Mouse (Mus musculus) layer of hippocampus, postnatal 36 days (tissue): Measurements from ENCODE around the gene Vamp5. TPM values are rescaled to one million over a fixed set of nuclear protein-coding genes. Genes with fewer than 3 reads are reported as not detected.

Source experiments
- DNase-seq, 2 experiments: peaks; one replicate each; pipeline ENCODE4 v3.0.0; 2022
- total RNA-seq, 2 experiments: library from RNA; stranded (reverse); gene quantifications; 2 replicates each; pipeline ENCODE4 v1.2.3; 2021

The Vamp5 gene
- total RNA-seq, 2 experiments from 2014 or later: 4.4 to 5.3 TPM

DNA sequence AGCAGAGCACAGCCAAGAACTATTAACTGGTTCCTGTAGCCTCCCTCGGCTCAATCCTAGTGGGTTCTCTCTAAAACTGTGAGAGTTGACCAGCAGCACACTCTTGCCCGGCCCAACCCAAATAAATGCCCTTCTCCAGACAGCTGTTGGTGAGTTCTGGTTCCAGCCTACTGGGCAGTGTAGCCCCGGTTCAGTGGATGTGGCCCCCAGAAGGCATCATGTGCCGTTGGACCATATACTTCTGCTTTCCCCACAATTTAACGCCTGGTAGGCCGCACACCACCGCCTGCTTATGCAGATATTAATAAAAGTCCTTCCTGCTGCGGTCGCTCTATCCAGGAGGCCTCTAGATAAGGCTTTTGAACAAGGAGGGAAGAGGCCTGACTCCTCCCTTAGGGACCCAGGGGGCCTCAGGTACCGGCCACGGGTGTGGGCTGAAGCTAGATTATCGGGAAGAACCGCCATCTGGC lies 9.2 kb upstream of the Vamp5 start:
- peak in 1 of 2 experiments; percentile 30 for DNase-seq

DNA sequence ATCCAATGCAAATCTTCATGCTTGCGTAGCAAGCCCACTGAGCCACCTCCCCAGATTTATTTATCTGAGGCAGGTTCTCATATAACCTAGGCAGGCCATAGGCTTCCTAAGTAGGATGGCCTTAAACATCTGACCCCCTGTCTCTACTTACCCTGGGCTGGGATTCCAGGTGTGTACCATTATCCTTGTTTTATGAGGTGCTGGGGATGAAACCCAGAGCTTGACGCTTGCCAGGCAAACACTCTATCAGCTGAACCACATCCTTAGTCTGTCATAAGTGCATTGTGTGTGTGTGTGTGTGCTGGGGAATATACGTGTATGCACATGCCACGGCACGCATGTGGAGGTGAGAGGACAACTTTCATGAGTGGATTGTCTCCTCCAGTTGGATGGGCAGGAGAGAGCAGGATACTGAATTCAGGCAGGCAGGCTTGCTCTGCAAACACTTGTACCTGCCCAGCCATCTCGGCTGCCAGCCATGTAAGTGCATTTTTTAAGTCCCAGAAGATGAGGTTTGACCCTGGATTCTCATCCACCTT lies 8.6 kb upstream of the Vamp5 start:
- DNase-seq: no peak

GRCm38 (mm10) chr6:72388266-72388665 lies 8.0 kb upstream of the Vamp5 start:
- DNase-seq: no peak

GRCm38 (mm10) chr6:72387816-72388215 lies 7.5 kb upstream of the Vamp5 start:
- DNase-seq: no peak

DNA sequence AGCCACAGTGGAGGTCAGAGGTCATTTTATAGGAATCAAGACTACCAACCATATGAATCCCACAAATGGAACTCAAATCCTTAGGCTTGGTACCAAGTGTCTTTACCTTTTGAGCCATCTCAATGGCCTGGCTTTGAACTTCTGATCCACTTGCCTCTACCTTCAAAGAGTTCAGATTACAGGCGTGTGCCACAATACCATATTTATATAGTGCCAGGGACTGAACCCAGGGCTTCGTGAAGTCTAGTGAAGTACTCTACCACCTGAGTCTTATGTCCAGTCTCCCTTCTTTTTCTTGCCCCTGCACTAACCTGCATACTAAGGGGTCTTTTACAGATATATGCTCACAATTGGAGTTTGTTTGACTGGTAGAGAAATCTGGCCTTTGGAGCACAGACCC lies 6.3 kb upstream of the Vamp5 start:
- no peak for DNase-seq

DNA sequence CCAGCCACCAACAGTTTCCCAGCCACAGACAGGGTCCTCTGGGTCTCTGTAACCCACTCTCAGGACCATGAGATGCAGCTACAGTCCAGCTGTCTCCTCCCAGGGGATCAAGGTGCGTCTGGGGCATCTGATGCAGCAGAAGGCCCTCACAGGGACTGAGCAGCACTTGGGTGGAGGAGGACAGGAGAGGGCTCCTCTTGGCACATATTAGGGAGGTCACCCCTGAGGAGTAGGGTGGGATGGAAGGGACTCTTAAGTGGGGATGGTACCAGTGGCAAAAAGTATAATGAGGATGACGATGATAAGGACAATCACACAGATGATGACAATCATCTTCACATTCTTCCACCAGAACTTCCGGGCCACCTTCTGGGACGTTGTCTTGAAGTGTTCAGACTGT lies 5.0 kb upstream of the Vamp5 start:
- no peak for DNase-seq

DNA sequence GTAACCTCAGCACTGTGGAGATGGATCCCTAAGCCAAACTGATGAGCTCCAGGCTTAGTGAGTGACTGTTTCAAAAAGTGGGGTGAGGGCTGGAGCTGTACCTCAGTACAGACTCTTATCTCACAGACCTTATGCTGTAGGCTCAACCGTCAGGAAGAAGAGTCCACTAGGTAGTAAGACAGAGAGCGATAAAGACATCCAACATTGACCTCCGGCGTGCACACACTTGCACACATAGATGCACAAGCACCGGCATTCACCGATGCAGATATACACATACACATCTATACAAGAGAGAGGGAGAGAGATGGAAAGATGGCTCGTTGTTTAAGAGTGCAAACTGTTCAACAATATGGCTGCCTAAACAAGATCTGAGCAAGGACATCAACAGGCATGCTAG lies 3.7 kb upstream of the Vamp5 start:
- DNase-seq: no peak

DNA sequence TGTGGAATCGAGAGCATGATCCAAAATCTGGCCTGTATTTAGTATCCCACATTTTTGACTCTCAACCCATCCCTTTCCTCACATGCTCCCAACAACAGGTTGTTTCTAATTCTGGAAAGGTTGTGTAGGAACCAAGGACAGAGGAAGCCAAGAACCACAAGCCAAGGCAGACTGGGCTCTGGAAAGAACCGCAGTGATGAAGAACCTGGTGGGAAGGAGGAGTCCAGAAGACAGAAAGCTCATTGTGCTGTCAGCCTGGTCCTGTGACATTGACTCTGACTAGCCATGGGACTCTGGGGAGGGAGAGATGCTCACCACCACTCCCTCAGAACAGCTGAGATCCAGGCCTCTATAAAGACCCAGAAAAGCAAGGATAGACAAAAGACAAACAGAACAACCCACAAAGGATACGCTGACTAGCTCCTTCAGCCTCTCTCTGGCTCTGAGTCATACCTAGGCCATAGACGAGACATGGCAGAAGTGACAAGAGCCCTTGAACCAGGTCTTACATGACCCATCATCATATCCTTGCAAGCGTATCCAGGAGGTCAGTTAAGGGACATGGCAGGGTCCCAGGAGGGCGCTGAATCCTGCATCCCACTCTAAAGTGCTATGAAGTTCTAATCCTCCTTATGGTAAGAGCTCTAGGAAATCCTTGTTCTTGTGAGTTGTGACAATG lies 3.0 kb upstream of the Vamp5 start:
- DNase-seq: no peak

GRCm38 (mm10) chr6:72382494-72382893 lies 2.2 kb upstream of the Vamp5 start:
- no peak for DNase-seq

- DNase-seq: no peak
Observed at GRCm38 (mm10) chr6:72379377-72380130, 714 bp downstream of the Vamp5 start.

DNA sequence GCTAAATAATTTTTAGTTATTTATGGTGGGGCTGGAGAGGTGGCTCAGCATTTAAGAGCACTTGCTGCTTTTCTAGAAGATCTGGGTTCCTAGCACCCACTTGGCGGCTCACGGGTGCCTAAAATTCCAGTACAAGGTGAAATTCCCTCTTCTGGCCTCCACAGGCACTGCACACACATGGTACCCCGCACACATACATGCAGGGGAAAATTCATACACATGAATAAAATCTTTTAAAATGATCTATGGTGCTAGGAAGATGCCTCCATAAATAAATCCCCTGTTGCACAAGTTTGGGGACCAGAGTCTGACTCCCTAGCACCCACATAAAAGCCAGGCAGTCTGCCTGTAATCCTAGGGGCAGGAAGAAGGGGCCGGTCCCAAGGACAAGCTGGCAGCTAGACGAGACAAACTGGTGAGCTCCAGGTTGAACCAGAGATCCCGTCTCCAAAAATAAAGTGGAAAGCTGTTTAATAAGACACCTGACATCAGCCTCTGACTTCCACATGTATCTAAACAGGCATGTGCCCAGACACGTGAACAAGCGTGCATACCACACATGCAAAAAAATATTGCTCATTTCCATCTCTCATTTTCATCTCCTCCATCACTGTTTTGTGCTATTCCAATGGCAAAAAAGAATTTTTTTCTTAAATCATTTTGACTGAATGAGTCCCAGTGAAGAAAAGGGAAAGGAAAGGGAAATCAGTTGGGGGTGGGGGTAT lies 1.6 kb downstream of the Vamp5 start:
- no peak for DNase-seq

GRCm38 (mm10) chr6:72374820-72375563 lies 5.3 kb downstream of the Vamp5 start:
- DNase-seq: no peak

- DNase-seq: no peak
Observed at GRCm38 (mm10) chr6:72374206-72374605, 6.1 kb downstream of the Vamp5 start.

DNA sequence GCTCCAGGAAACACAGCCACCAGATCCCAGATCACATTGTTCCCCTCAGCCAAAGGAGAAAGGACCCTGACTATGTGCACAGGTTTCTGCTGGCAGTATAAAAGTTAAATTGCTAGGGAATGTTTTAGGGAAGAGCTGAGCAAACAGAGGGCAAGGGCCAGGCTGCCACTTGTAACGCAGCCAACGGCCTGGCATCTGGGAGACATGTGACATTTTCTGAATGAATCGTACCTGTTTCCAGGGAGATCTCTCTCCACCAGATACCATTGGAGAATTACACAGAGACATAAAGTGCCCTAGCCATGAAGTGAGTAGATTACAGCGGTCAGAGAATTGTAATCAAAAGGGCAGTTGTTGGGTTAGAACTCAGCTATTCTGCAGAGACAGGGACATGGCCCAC lies 7.1 kb downstream of the Vamp5 start:
- DNase-seq: no peak

DNA sequence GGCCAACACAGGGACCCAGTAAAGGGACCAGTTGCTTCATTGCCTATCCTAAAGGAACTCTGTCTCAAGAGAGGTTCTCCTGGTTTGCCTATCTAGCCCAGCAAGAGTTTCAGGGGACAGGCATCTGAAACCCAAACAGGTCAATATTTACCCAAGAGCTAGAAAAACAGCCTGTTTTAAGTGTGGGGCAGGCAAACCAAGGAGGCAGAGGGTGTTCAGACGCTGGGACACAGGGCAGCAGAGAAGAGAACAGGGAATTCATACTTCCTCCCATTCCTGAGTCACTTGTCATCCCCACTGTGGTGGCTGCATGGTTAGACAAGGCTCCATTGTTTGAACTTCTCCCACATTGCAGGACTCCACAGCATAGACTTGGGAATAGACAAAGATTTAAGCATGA lies 8.7 kb downstream of the Vamp5 start:
- DNase-seq: no peak

GRCm38 (mm10) chr6:72371147-72371546 lies 9.1 kb downstream of the Vamp5 start:
- peak in 1 of 2 experiments; percentile 38 for DNase-seq

DNA sequence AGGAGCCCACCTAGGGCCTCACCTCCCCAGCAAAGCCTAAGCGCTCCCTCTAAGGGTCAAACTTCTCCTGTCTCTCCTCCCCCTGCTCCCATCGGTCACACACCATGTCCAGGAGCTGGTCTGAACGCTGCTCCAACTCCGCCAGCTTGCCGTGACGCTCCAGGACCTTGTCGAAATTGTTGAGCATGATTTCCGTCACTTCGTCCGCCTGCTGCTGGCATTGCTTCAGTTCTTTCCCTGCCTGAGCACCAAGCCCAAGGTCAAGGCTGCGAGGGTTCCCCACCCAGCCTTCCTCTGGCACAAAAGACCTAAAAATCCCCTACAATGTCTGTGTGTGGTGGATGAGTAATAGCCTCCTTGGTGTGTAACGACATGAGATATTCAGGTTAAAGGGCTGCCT lies 10.2 kb downstream of the Vamp5 start:
- DNase-seq: no peak

GRCm38 (mm10) chr6:72369557-72369956 lies 10.7 kb downstream of the Vamp5 start:
- no peak for DNase-seq

DNA sequence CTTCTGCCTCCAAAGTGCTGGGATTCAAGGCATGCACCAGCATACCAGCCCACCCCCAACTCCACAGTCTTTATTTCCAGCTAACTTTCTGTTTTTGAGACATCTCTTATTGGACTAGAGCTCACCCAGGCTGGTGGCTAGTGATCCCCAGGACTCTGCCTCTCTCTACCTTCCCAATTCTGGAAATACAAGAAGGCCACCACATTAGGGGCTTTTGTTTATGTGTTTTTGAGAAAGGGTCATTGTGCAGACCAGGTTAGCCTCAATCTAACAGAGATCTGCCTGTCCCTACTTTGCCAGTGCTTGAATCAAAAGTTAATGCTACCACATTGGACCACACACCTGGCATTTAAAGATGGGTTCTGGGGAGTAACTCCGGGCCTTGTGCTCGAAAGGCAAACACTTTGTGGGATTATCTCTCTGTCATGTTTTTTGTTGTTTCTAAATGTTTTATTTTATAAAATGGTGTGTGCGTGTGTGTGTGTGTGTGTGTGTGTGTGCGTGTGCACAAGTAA lies 12.8 kb downstream of the Vamp5 start:
- no peak for DNase-seq

- no peak for DNase-seq
Observed at GRCm38 (mm10) chr6:72366844-72367443, 13.3 kb downstream of the Vamp5 start, which contains the start of gene Rnf181. Rnf181 (minus strand) TSS chr6:72366956.

DNA sequence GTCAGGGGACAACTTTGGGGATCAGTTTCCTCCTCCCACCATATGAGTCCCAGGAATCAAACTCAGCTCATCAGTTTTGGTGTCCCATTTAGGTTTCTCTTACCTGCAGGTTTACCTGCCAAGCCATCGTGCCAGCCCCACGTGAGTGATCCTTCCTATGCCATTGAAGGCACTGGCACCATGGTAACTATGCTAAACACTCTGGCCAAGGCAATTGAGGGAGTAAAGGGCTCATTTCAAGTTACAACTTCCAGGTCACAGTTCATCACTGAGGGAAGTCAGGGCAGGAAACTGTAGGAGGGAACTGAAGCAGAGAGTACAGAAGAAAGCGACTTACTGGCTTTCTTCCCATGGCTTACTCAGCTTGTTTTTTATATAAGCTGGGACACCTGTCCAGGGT lies 14.0 kb downstream of the Vamp5 start:
- DNase-seq: no peak

DNA sequence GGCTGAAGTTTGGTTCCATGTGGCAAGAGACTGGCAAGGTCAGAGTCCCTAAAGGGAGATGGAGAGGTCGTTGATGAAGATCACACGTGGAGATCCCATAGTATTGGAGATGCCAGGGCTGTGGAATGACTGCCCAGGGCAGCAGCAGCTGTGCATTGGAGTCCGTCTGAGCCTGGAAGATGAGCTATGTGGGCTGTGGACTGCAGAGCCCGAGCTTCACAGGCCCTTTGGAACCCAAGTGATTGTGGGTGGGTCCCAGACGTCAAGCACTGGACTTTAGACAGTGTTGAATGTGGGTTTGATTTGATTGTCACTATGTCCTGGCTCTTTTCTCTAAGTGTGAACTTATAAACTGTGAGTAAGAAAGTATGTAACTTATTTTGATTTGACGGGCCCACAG lies 15.3 kb downstream of the Vamp5 start:
- DNase-seq: no peak
